Mouse (Mus musculus) limb, embryonic 13.5 days (tissue): ENCODE results near the gene Actl7a. TPM values are rescaled to one million over a fixed set of nuclear protein-coding genes. Genes with fewer than 3 reads are reported as not detected.

Experiments
- ATAC-seq: fragments of 200-750 bp; cut with Nextera tagmentation; 2 replicates; pipeline ENCODE4 v1.8.0; 2017; ENCODE audit warnings: low read depth, moderate number of reproducible peaks, moderate TSS enrichment; ENCODE audit not compliant: low FRiP score
- H3K27ac ChIP-seq: fragments of 300-500 bp; sonication (generic); 2 replicates; pipeline ENCODE4 v1.5.1; 2015; ENCODE audit warnings: inconsistent platforms, mild to moderate bottlenecking, moderate library complexity
- H3K27me3 ChIP-seq: fragments of 300-500 bp; sonication (generic); 2 replicates; pipeline ENCODE4 v1.6.1; 2015; ENCODE audit warnings: mild to moderate bottlenecking, inconsistent platforms
- H3K36me3 ChIP-seq: fragments of 300-500 bp; sonication (generic); 2 replicates; pipeline ENCODE4 v1.6.1; 2015; ENCODE audit warnings: inconsistent platforms, mild to moderate bottlenecking, moderate library complexity
- H3K4me1 ChIP-seq: fragments of 300-500 bp; sonication (generic); 2 replicates; pipeline ENCODE4 v1.6.1; 2015; ENCODE audit warnings: inconsistent platforms
- H3K4me2 ChIP-seq: fragments of 300-500 bp; sonication (generic); replicated peaks from 2 replicates; pipeline ENCODE4 v1.6.1; 2015; ENCODE audit warnings: inconsistent platforms, mild to moderate bottlenecking, moderate library complexity
- H3K4me3 ChIP-seq: fragments of 300-500 bp; sonication (generic); 2 replicates; pipeline ENCODE4 v1.5.1; 2015; ENCODE audit warnings: moderate library complexity, mild to moderate bottlenecking, inconsistent platforms
- H3K9ac ChIP-seq: fragments of 300-500 bp; sonication (generic); 2 replicates; pipeline ENCODE4 v1.6.1; 2015; ENCODE audit warnings: mild to moderate bottlenecking, inconsistent platforms
- H3K9me3 ChIP-seq: fragments of 300-500 bp; sonication (generic); 2 replicates; pipeline ENCODE4 v1.6.1; 2016; ENCODE audit warnings: inconsistent platforms
- WGBS: fragments of 180-500 bp; shearing (Covaris S2); methylation state at CpG from one replicate; pipeline ENCODE4 v1.1.7; 2015; 5-methylcytosine and 5-hydroxymethylcytosine counted together
- polyA plus RNA-seq: library from polyadenylated mRNA; unstranded; fragments of >200 nt; fragmentation: Nextera tagmentation; extraction: Ambion mirVana; gene quantifications from 2 replicates; pipeline ENCODE4 v1.2.1, GENCODE M21; 2015

Actl7a gene
- polyA plus RNA-seq, 1 experiment from 2014 or later, result not detected

DNA sequence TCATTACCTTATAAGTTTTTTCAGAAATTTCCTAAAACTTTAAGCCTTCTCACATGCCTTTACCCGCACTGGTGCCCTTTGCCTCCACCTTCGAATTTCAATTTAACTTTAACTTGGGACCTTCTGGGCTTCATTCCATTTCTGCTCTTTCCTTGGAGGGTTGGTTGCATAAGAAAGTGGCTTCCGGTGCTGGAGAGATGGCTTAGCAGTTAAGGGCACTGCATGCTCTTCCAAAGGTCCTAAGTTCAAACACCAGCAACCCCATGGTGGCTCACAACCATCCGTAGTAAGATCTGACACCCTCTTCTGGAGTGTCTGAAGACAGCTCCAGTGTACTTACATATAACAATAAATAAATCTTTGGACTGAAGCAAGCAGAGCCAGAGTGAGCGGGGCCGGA, 20.0 kb upstream of the Actl7a start:
- WGBS, result 92% methylated on average over 6 of the region's 6 CpGs
- ATAC-seq, result no peak
- H3K27me3 ChIP-seq, result no peaks in the 10 kb centered on the region

DNA sequence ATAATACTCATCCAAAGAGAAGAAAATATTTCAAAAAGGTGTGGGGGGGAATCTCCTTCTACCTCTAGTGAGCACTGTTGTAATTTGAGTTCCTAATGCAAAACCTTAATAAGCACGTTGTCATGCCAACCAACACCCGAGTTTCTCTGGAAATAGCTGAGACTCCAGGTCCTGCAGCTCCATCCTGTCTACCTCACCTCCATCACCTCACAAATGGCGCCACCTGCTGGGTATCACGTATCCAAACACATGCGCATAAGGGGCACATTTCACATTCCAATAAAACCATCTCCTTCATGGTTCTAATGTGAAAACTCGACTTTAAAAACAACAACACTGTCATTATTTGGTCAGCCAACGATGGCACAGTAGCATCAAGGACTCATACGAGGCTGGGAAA, 17.4 kb upstream of the Actl7a start:
- no peaks in the 10 kb centered on the region for H3K4me1 ChIP-seq
- no peak for ATAC-seq
- WGBS, result 57% methylated on average over 8 of the region's 8 CpGs
- 0 out of 2 replicates have a peak, but pooled peaks cover 4% of the 10 kb centered on the region for H3K9me3 ChIP-seq
- H3K4me2 ChIP-seq, result no peak overlapping the region
- no peak overlapping the region for H3K27ac ChIP-seq
- H3K27me3 ChIP-seq, result no peaks in the 10 kb centered on the region
- H3K9ac ChIP-seq, result no peak overlapping the region
- no peak overlapping the region for H3K4me3 ChIP-seq
- H3K36me3 ChIP-seq, result no peaks in the 10 kb centered on the region

More for the DNA sequence above, 20.0 kb upstream of the Actl7a start:
- Histone ChIP-seq H3K4me2 (no peak overlapping the region), H3K4me1 (peaks cover 19% of the 10 kb centered on the region), H3K9ac (no peak overlapping the region), H3K4me3 (no peak overlapping the region), H3K36me3 (no peaks in the 10 kb centered on the region), H3K27ac (no peak overlapping the region), H3K9me3 (0 out of 2 replicates have a peak, but pooled peaks cover 4% of the 10 kb centered on the region)

DNA sequence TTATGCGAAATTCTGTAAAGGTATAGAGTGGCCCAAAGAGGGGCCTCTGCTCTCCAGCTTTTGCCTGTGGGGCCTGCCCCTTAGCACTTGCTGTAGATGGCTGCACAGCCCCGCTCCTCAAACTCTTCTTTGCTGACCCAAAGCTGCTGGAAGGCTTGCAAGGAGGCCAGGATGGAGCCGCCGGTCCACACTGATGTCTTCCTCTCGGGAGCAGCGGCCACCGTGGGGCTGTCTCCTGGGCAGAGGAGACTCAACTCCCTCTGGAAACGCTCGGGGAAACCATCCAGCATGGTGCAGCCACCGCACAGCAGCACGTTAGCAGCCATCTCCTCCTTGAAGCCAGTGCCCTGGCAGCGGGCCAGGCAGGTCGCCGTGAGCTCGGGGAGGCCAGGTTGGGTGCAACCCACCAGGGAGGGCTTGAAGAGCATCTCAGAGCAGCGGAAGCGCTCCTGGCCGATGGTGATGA, 3.2 kb upstream of the Actl7a start, which contains the start of gene Gm26657:
Gene Gm26657, plus strand, starts transcription at position 51 of the 466 bp plus-strand sequence.
- H3K27me3 ChIP-seq, result no peaks in the 10 kb centered on the region
- WGBS, result 88% methylated on average over 18 of the region's 18 CpGs
- H3K4me3 ChIP-seq, result no peak within 1 kb of the TSS
- no peak for ATAC-seq
- H3K9me3 ChIP-seq, result no peaks in the 10 kb centered on the region
- no peaks in the 10 kb centered on the region for H3K4me1 ChIP-seq
- peaks cover 15% of the 10 kb centered on the region for H3K36me3 ChIP-seq
- no peak within 1 kb of the TSS for H3K27ac ChIP-seq
- no peak within 1 kb of the TSS for H3K9ac ChIP-seq
- no peak within 1 kb of the TSS for H3K4me2 ChIP-seq

DNA sequence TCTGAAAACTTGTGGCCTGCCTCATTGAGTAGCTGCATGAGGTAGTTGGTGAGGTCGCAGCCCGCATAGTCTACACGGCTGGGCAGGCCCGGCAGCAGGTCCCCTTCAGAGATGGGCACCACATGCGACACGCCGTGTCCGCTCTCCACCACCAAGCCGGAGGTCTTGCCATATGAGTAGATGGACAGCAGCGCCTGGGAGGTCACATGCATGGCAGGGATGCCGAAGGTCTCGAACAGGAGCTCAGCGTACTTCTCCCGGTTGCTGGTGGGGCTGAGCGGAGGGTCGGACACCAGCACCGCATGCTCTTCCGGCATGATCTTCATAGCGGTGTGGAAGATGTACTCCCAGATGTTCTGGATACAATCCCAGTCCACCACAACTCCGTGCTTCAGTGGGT, 2.6 kb upstream of the Actl7a start:
- no peak overlapping the region for H3K9ac ChIP-seq
- WGBS, result 94% methylated on average over 20 of the region's 20 CpGs
- no peak for ATAC-seq
- no peak overlapping the region for H3K4me2 ChIP-seq
- no peaks in the 10 kb centered on the region for H3K9me3 ChIP-seq
- H3K4me3 ChIP-seq, result no peak overlapping the region
- no peaks in the 10 kb centered on the region for H3K27me3 ChIP-seq
- H3K4me1 ChIP-seq, result no peaks in the 10 kb centered on the region
- no peak overlapping the region for H3K27ac ChIP-seq
- peaks cover 19% of the 10 kb centered on the region for H3K36me3 ChIP-seq

DNA sequence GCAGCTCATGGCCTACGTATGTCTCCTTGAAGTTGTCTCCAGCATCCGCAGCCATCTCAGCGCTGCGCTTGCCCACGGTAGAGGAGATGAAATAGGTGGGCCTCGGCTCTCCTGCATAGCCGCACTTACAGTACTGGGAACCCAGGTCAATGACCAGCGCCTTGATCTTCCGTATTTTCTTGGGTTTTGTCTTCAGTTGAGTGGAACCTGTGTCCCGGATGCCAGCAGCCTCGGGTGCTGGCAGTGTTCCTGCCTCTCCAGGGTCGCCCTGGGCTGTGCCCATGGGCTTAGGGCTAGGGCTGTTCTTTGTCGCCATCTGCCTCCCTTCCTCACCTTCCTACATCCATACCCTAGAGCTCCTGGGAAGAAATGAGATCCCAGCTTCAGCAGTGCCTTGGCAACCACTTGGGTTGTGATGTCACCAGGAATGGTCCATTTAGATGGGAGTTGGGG, 2.1 kb upstream of the Actl7a start, which contains the start of gene Actl7b:
Gene Actl7b, minus strand, starts transcription at position 403 of the 453 bp plus-strand sequence.
- H3K36me3 ChIP-seq, result peaks cover 24% of the 10 kb centered on the region
- no peak within 1 kb of the TSS for H3K27ac ChIP-seq
- 91% methylated on average over 13 of the region's 13 CpGs for WGBS

DNA sequence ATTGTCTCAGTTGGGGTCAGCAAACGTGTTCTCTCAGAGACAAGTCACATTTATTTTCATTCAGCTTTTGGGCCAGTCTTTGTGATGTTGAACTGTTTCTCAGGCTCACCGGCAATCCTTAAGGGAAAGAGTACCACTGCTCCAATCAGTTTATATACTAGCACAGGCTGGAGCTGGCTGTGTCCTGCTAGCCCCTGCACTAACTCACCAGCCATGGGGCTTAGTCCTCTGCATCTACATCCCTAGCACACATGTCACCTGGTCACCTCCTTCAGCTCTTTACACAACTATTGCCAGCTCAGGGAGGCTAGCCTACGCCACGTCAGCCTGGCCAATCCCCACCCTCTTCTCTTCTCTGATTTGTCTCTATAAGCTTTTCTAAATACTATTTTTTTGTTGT, 515 bp upstream of the Actl7a start:
- H3K4me3 ChIP-seq, result no peak overlapping the region
- H3K36me3 ChIP-seq, result peaks cover 40% of the 10 kb centered on the region
- no peaks in the 10 kb centered on the region for H3K9me3 ChIP-seq
- no peak overlapping the region for H3K27ac ChIP-seq
- no peak overlapping the region for H3K4me2 ChIP-seq
- WGBS, result 92% methylated on average over 4 of the region's 4 CpGs
- ATAC-seq, result no peak
- H3K9ac ChIP-seq, result no peak overlapping the region
- H3K27me3 ChIP-seq, result no peaks in the 10 kb centered on the region
- H3K4me1 ChIP-seq, result no peaks in the 10 kb centered on the region

More for the DNA sequence above, 2.1 kb upstream of the Actl7a start, which contains the start of gene Actl7b:
- H3K4me1 ChIP-seq, result no peaks in the 10 kb centered on the region
- H3K4me3 ChIP-seq, result no peak within 1 kb of the TSS
- ATAC-seq, result no peak
- no peak within 1 kb of the TSS for H3K9ac ChIP-seq
- no peak within 1 kb of the TSS for H3K4me2 ChIP-seq
- no peaks in the 10 kb centered on the region for H3K9me3 ChIP-seq
- no peaks in the 10 kb centered on the region for H3K27me3 ChIP-seq

DNA sequence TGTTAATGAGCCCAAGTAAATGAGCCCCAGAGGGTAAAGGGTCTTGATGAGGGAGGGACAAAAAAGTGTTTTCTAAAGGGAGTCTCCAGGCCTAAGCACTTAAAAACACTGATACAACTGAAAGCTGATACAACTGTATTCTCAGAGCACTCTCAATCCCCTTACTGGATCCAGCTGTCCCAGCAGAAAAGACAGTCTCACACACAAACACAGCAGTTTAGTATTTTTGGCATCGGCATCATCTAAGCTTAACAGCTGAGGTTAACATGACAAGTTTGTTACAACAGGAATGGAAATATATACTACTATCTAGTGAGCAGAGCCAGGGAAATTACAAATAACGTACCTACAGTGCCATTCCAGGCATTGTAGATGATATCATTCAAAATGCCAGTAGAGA, 3.1 kb downstream of the Actl7a start:
- 88% methylated on average over 2 of the region's 2 CpGs for WGBS
- H3K4me1 ChIP-seq, result no peaks in the 10 kb centered on the region
- no peak for ATAC-seq
- H3K4me3 ChIP-seq, result no peak overlapping the region
- H3K36me3 ChIP-seq, result peaks cover 72% of the 10 kb centered on the region
- no peak overlapping the region for H3K9ac ChIP-seq
- no peaks in the 10 kb centered on the region for H3K9me3 ChIP-seq
- H3K27me3 ChIP-seq, result no peaks in the 10 kb centered on the region
- no peak overlapping the region for H3K4me2 ChIP-seq
- no peak overlapping the region; the same call in 1 of the 2 replicates for H3K27ac ChIP-seq

DNA sequence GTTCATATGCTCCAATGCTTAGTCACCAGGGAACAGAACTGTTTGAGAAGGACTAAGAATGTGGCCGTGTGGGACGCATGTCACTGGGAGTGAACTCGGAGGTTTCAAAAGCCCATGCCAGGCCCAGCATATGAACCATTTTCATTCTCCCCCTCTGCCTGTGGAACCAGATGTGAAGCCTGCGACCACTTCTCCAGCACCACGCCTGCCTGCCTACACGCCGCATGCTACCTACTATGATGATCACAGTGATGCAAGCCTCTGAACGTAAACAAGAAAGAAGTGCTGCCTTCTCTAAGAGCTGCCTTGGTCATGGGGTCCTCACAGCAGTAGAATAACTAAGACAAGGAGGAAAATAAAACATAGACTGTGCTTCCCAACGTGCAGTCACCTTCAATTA, 4.2 kb downstream of the Actl7a start:
- no peaks in the 10 kb centered on the region for H3K27me3 ChIP-seq
- no peaks in the 10 kb centered on the region for H3K4me1 ChIP-seq
- no peaks in the 10 kb centered on the region for H3K9me3 ChIP-seq
- no peak overlapping the region for H3K9ac ChIP-seq
- H3K4me2 ChIP-seq, result no peak overlapping the region
- no peak for ATAC-seq
- no peak overlapping the region for H3K4me3 ChIP-seq
- WGBS, result 95% methylated on average over 9 of the region's 9 CpGs
- peaks cover 81% of the 10 kb centered on the region for H3K36me3 ChIP-seq
- no peak overlapping the region for H3K27ac ChIP-seq

DNA sequence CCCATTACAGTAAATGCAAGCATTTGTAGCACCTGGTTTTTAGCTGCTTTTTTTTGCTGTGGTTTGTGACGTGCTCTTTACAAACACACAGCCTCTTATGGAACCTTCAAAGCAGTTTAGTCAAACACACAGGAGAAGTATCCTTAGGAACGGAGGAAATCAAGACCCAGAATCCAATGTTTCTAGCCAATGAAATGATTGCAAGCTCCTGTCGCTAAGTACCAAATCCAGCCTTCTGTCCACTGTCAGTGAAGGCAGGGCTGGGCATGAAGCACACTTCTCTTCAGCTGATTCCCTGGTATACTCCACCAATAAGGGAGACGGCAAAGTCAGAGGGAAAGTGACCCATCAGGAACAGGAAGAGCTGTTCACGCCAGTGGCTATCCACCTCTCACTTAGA, 12.8 kb downstream of the Actl7a start:
- WGBS, result 86% methylated on average over 5 of the region's 5 CpGs
- Histone ChIP-seq H3K9me3 (no peaks in the 10 kb centered on the region), H3K36me3 (peaks cover 93% of the 10 kb centered on the region), H3K4me1 (no peaks in the 10 kb centered on the region), H3K4me3 (no peak overlapping the region), H3K4me2 (no peak overlapping the region), H3K27me3 (no peaks in the 10 kb centered on the region), H3K9ac (no peak overlapping the region), H3K27ac (no peak overlapping the region)
- ATAC-seq, result no peak

DNA sequence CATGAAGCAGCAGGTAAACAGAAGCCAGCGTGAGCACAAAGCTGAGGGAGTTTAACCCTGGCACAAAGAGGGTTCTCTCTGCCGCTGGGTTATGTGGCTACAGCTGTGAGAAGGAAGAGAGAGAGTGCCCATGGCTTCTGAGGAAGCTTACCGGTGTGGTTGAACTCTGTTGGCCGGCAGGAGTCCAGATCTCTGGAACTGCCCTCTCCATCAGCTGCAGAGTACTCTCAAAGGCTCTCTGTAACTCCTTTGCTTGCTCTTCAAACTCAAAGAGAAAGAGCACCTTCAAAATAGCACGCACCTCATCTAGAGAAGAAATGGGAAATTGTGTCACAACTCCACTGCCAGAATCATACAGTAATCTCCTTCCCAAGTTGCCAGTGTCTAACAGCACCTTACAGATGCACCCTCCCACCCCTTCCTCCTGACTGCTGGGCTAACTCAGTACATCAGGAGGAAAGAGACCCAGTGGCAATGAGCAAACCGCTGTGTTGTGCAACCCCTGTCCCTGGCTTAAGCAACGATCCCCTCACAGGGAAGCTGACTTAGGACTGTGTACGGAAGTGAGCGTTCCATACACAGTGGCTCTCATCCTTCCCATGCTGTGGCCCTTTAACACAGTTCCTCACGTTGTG, 13.9 kb downstream of the Actl7a start:
- peaks cover 93% of the 10 kb centered on the region for H3K36me3 ChIP-seq
- H3K9me3 ChIP-seq, result no peaks in the 10 kb centered on the region
- H3K9ac ChIP-seq, result no peak overlapping the region
- H3K27ac ChIP-seq, result no peak overlapping the region
- no peaks in the 10 kb centered on the region for H3K27me3 ChIP-seq
- 93% methylated on average over 10 of the region's 10 CpGs for WGBS
- H3K4me2 ChIP-seq, result no peak overlapping the region
- no peak for ATAC-seq
- no peaks in the 10 kb centered on the region for H3K4me1 ChIP-seq
- H3K4me3 ChIP-seq, result no peak overlapping the region

DNA sequence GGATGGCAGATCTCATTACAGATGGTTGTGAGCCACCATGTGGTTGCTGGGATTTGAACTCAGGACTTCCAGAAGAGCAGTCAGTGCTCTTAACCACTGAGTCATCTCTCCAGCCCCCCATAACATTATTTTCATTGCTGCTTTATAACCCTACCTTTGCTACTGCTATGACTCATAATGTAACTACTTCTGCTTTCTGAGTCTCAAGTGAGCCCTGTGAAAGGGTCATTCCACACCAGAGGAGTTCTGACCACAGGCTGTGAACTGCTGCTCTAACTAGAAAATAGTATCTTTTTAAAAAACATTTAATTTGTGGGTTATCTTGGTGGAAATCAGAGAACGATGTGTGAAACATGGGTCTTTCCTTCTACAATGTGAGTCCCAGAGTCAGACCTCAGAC, 14.5 kb downstream of the Actl7a start:
- no peak overlapping the region for H3K4me2 ChIP-seq
- H3K27ac ChIP-seq, result no peak overlapping the region
- H3K9ac ChIP-seq, result no peak overlapping the region
- no peaks in the 10 kb centered on the region for H3K4me1 ChIP-seq
- no peaks in the 10 kb centered on the region for H3K27me3 ChIP-seq
- ATAC-seq, result no peak
- no peak overlapping the region for H3K4me3 ChIP-seq
- WGBS, result 93% methylated on average over 1 of the region's 1 CpGs
- H3K9me3 ChIP-seq, result no peaks in the 10 kb centered on the region
- H3K36me3 ChIP-seq, result peaks cover 98% of the 10 kb centered on the region

DNA sequence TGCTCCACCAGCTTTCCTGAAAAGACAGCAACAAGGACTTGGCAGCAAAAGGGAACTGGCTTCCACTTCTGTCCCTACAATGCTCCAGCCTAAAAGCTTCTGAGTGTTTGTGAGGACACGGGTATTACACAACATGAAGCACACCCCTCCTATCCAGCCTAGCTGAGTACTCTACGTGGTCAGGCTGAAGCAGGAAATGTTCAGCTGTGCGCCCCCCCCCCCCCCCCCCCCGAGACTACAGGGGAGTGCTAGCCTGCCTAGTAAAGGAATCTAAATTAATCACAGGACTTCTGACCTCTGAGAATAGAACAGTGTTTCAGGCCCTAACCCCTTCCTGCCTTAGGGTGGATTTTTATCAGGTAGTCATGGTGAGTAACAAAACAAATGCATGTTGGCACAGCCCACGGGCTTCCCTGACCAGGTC, 24.7 kb downstream of the Actl7a start:
- H3K4me2 ChIP-seq, result no peak overlapping the region
- 64% methylated on average over 5 of the region's 5 CpGs for WGBS
- no peak for ATAC-seq
- no peaks in the 10 kb centered on the region for H3K27me3 ChIP-seq
- H3K36me3 ChIP-seq, result peaks cover 96% of the 10 kb centered on the region
- H3K4me1 ChIP-seq, result no peaks in the 10 kb centered on the region
- H3K27ac ChIP-seq, result no peak overlapping the region
- no peak overlapping the region for H3K9ac ChIP-seq
- H3K4me3 ChIP-seq, result no peak overlapping the region
- H3K9me3 ChIP-seq, result no peaks in the 10 kb centered on the region

DNA sequence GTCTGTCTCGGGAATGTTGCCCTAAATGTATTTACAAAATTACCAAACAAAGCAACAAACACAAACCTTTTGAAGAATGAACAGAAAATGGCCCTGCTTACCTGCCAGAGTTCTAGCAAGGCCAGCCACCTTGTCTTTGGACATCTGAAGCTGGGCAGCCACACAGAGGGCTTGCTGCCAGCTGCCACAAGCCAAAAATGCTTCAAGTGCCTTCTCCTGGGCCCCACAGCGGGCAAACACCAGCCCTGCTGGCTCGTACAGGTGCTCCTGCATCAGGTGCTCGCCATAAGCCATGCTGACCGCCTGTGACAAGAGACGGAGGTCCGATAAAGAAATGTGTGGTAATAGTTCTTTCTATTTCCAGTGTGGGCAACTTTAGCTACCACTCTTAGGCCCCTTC, 25.7 kb downstream of the Actl7a start:
- H3K27me3 ChIP-seq, result no peaks in the 10 kb centered on the region
- H3K4me3 ChIP-seq, result no peak overlapping the region
- 89% methylated on average over 7 of the region's 7 CpGs for WGBS
- no peaks in the 10 kb centered on the region for H3K9me3 ChIP-seq
- H3K9ac ChIP-seq, result no peak overlapping the region
- peaks cover 96% of the 10 kb centered on the region for H3K36me3 ChIP-seq
- no peaks in the 10 kb centered on the region for H3K4me1 ChIP-seq
- H3K4me2 ChIP-seq, result no peak overlapping the region
- H3K27ac ChIP-seq, result no peak overlapping the region
- ATAC-seq, result no peak
